In the genomic region with DNA sequence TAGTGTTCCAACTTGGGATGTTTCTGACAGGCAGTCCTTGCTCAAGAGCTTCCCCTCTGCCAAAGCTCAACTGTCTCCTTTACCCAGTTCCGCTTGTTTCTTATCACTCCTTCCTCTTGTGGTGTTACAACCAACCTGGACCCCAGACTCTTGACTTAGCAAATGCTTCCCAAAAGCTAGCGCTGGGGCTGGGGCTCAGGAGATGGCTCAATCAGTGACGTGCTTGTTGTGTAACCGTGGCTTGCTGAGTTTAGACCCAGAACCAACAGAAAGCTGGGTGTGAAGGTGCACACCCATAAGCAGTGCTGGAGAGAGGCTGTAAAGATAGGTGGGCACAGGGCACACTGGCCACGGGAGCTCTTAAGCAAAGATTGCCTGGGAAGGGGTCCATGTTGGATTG, we compare ENCODE assay signal across 24 mouse cellular contexts. TPM values are rescaled to one million over a fixed set of nuclear protein-coding genes. Genes with fewer than 3 reads are reported as not detected.
A peak's percentile ranks its signal among the peaks of the same experiment; 100 is the strongest.
DNase-seq lines count a peak whose midpoint lies in the region; ATAC-seq and TF ChIP-seq lines count a peak whose summit lies in the region.
"Had no signal": no experiment of that assay in that cellular context is flagged by ENCODE, and none has a peak within 500 bp of the region (broad histone marks: within the 10 kb centered on the region; RNA-seq: fewer than 3 reads in every experiment).

No protein-coding gene starts in this region.

- no peak overlapping the region for H3K27ac ChIP-seq in lung, postnatal 0 days (ENCODE audit: low read length)
- H3K27ac ChIP-seq in liver, postnatal 0 days (ENCODE audit: low read depth) = peak overlapping the region; percentile 74
- 0 out of 2 replicates have a peak overlapping the region, but pooled peaks have one; percentile 9 for H3K27ac ChIP-seq in stomach, postnatal 0 days (replicated peaks)
- no peak overlapping the region for H3K27ac ChIP-seq in intestine, embryonic 16.5 days (ENCODE audit: low read length)
- H3K27ac ChIP-seq: forebrain, embryonic 12.5 days; heart, embryonic 13.5 days; hindbrain, embryonic 15.5 days; limb, embryonic 13.5 days; midbrain, embryonic 12.5 days had no signal

- no peaks in the 10 kb centered on the region for H3K36me3 ChIP-seq in lung, postnatal 0 days (ENCODE audit: insufficient read depth, low read length)
- H3K36me3 ChIP-seq in liver, postnatal 0 days (replicated peaks; ENCODE audit: insufficient read depth, low read length) = no peaks in the 10 kb centered on the region; the same call in 1 of the 2 replicates
- no peaks in the 10 kb centered on the region for H3K36me3 ChIP-seq in stomach, postnatal 0 days (ENCODE audit: control insufficient read depth, insufficient read depth, low read length)
- H3K36me3 ChIP-seq in intestine, embryonic 16.5 days (ENCODE audit: control insufficient read depth, insufficient read depth, low read length) = no peaks in the 10 kb centered on the region
- H3K36me3 ChIP-seq: forebrain, embryonic 12.5 days; hindbrain, embryonic 15.5 days; limb, embryonic 13.5 days; midbrain, embryonic 12.5 days had no signal

- no peak overlapping the region for H3K4me2 ChIP-seq in lung, postnatal 0 days (replicated peaks; ENCODE audit: low read depth, low read length)
- H3K4me2 ChIP-seq in liver, postnatal 0 days (ENCODE audit: low read depth, low read length) = peak overlapping the region; percentile 38
- H3K4me2 ChIP-seq in stomach, postnatal 0 days (replicated peaks; ENCODE audit: low read depth) = no peak overlapping the region
- no peak overlapping the region for H3K4me2 ChIP-seq in intestine, embryonic 16.5 days (ENCODE audit: low read depth, low read length)
- H3K4me2 ChIP-seq: forebrain, embryonic 12.5 days; heart, embryonic 13.5 days; hindbrain, embryonic 15.5 days; limb, embryonic 13.5 days; midbrain, embryonic 12.5 days had no signal

- DNase-seq in lung, postnatal 0 days (ENCODE audit: low spot score) = peak; percentile 16
- DNase-seq in lung, adult 2 months = no peak
- DNase-seq in c-Kit-positive CD71-negative TER-119-negative erythroid progenitor cells, embryonic 14.5 days (ENCODE audit: low read depth) = peak; percentile 43
- DNase-seq in liver, postnatal 0 days = peak; percentile 73
- DNase-seq in stomach, postnatal 0 days (ENCODE audit: low spot score) = no peak
- DNase-seq in spleen, adult 18-20 months = no peak
- DNase-seq: adrenal gland, adult 2 months; B cell, adult 2 months; cerebellum, adult 11 months; cerebellum, postnatal 14 days; heart, adult 18-20 months; heart, postnatal 36 days; kidney, adult 11 months; kidney, postnatal 10 days; layer of hippocampus, postnatal 36 days; lung, postnatal 14 days; right cerebral cortex, postnatal 25 days had no signal

- no peaks in the 10 kb centered on the region for H3K4me1 ChIP-seq in lung, postnatal 0 days (ENCODE audit: insufficient read depth, low read depth, low read length)
- H3K4me1 ChIP-seq in lung, adult 2 months (ENCODE audit: control insufficient read depth, insufficient read depth, low read length) = no peaks in the 10 kb centered on the region
- H3K4me1 ChIP-seq in liver, postnatal 0 days (ENCODE audit: insufficient read depth) = peaks cover 40% of the 10 kb centered on the region; the same call in 1 of the 2 replicates
- no peaks in the 10 kb centered on the region for H3K4me1 ChIP-seq in stomach, postnatal 0 days (replicated peaks; ENCODE audit: control insufficient read depth, insufficient read depth)
- H3K4me1 ChIP-seq in intestine, embryonic 16.5 days (ENCODE audit: control insufficient read depth, insufficient read depth, low read length) = no peaks in the 10 kb centered on the region
- H3K4me1 ChIP-seq: forebrain, embryonic 12.5 days; heart, embryonic 13.5 days; hindbrain, embryonic 15.5 days; midbrain, embryonic 12.5 days had no signal

- H3K9ac ChIP-seq in lung, postnatal 0 days (replicated peaks; ENCODE audit: low read depth) = no peak overlapping the region
- no peak overlapping the region for H3K9ac ChIP-seq in liver, postnatal 0 days (replicated peaks)
- H3K9ac ChIP-seq in stomach, postnatal 0 days (ENCODE audit: low read length) = no peak overlapping the region
- no peak overlapping the region for H3K9ac ChIP-seq in intestine, embryonic 16.5 days (ENCODE audit: low read depth, low read length)
- H3K9ac ChIP-seq: forebrain, embryonic 12.5 days; heart, embryonic 13.5 days; hindbrain, embryonic 15.5 days; limb, embryonic 13.5 days; midbrain, embryonic 12.5 days had no signal

- H3K27me3 ChIP-seq in lung, postnatal 0 days (replicated peaks; ENCODE audit: insufficient read depth, low read length) = no peaks in the 10 kb centered on the region
- H3K27me3 ChIP-seq in liver, postnatal 0 days (ENCODE audit: insufficient read depth, low read length) = no peaks in the 10 kb centered on the region
- no peaks in the 10 kb centered on the region for H3K27me3 ChIP-seq in stomach, postnatal 0 days (ENCODE audit: control insufficient read depth, insufficient read depth, low read length)
- H3K27me3 ChIP-seq in intestine, embryonic 16.5 days (replicated peaks; ENCODE audit: control insufficient read depth, insufficient read depth, low read length) = no peaks in the 10 kb centered on the region
- H3K27me3 ChIP-seq: forebrain, embryonic 12.5 days; heart, embryonic 13.5 days; hindbrain, embryonic 15.5 days; limb, embryonic 13.5 days; midbrain, embryonic 12.5 days had no signal

- WGBS in lung, postnatal 0 days = 79% methylated on average over 5 of the region's 5 CpGs
- WGBS in lung, adult 2 months = 82% methylated on average over 5 of the region's 5 CpGs
- WGBS in liver, postnatal 0 days (ENCODE audit: insufficient replicate concordance) = 21% methylated on average over 5 of the region's 5 CpGs
- WGBS in stomach, postnatal 0 days = 72% methylated on average over 5 of the region's 5 CpGs
- 75% methylated on average over 5 of the region's 5 CpGs for WGBS in intestine, embryonic 16.5 days

- ATAC-seq in lung, postnatal 0 days = no peak
- ATAC-seq in liver, postnatal 0 days = peak; percentile 78
- no peak; the same call in 1 of the 2 replicates for ATAC-seq in stomach, postnatal 0 days (ENCODE audit: low FRiP score, low TSS enrichment)
- ATAC-seq in intestine, embryonic 16.5 days = no peak

- TF ChIP-seq CTCF in lung, postnatal 0 days (IDR thresholded peaks at IDR 0.05) = no peak
- TF ChIP-seq CTCF in lung, adult 2 months (IDR thresholded peaks at IDR 0.05; ENCODE audit: insufficient read depth, low read length) = no peak
- TF ChIP-seq CTCF in liver, postnatal 0 days (IDR thresholded peaks at IDR 0.05; ENCODE audit: low read depth) = no peak
- no peak for TF ChIP-seq CTCF in stomach, postnatal 0 days (IDR thresholded peaks at IDR 0.05; ENCODE audit: low read depth)

- TF ChIP-seq POLR2A in lung, adult 2 months (IDR thresholded peaks at IDR 0.05; ENCODE audit: borderline replicate concordance, extremely low read depth, low read depth, low read length) = no peak

- TF ChIP-seq EP300 in lung, postnatal 0 days (IDR thresholded peaks at IDR 0.05) = no peak
- TF ChIP-seq EP300 in liver, postnatal 0 days (IDR thresholded peaks at IDR 0.05; ENCODE audit: low read depth) = peak; percentile 41; the same call in 1 of the 2 replicates
- TF ChIP-seq EP300 in stomach, postnatal 0 days (optimal IDR thresholded peaks at IDR 0.05) = no peak

- H3K4me3 ChIP-seq in lung, postnatal 0 days (ENCODE audit: low read depth, low read length) = no peak overlapping the region
- H3K4me3 ChIP-seq in lung, adult 2 months (replicated peaks; ENCODE audit: extremely low read depth, low read depth, low read length) = no peak overlapping the region
- no peak overlapping the region for H3K4me3 ChIP-seq in liver, postnatal 0 days (ENCODE audit: low read depth, low read length)
- H3K4me3 ChIP-seq in stomach, postnatal 0 days (ENCODE audit: low read depth, low read length) = no peak overlapping the region
- no peak overlapping the region for H3K4me3 ChIP-seq in intestine, embryonic 16.5 days (ENCODE audit: low read length)
- H3K4me3 ChIP-seq: forebrain, embryonic 12.5 days; heart, embryonic 13.5 days; hindbrain, embryonic 15.5 days; limb, embryonic 13.5 days; midbrain, embryonic 12.5 days; myocyte had no signal

- no peaks in the 10 kb centered on the region for H3K9me3 ChIP-seq in lung, postnatal 0 days (ENCODE audit: low read length)
- no peaks in the 10 kb centered on the region for H3K9me3 ChIP-seq in liver, postnatal 0 days (ENCODE audit: low read length)
- H3K9me3 ChIP-seq in stomach, postnatal 0 days (ENCODE audit: control insufficient read depth, low read length) = no peaks in the 10 kb centered on the region
- no peaks in the 10 kb centered on the region for H3K9me3 ChIP-seq in intestine, embryonic 16.5 days (ENCODE audit: control insufficient read depth, low read length)
- H3K9me3 ChIP-seq: forebrain, embryonic 12.5 days; heart, embryonic 13.5 days; hindbrain, embryonic 15.5 days; limb, embryonic 13.5 days; midbrain, embryonic 12.5 days had no signal

RNA-seq across cellular contexts. Expression of gene Atrn, which starts 23.7 kb away (rescaled TPM):
- 5.2 and 5.3 TPM in 2 replicates for polyA plus RNA-seq in lung, postnatal 0 days (2015; fragmentation: Nextera tagmentation; extraction: Ambion mirVana)
- 12.1 and 16.4 TPM in 2 replicates for polyA plus RNA-seq in lung, adult 2 months (2012; rRNA removed)
- 4.3 and 6.3 TPM in 2 replicates for polyA plus RNA-seq in liver, postnatal 0 days (2015; fragmentation: Nextera tagmentation; extraction: Ambion mirVana)
- polyA plus RNA-seq in stomach, postnatal 0 days (2015; fragmentation: Nextera tagmentation; extraction: Ambion mirVana) = 3.7 and 3.8 TPM in 2 replicates
- polyA plus RNA-seq in intestine, embryonic 16.5 days (2015; fragmentation: Nextera tagmentation; extraction: Ambion mirVana) = 3.1 and 3.3 TPM in 2 replicates

RNA-seq across cellular contexts. Expression of gene 4930402H24Rik, which starts 23.8 kb away (rescaled TPM):
- 15.6 and 22.9 TPM in 2 replicates for polyA plus RNA-seq in lung, postnatal 0 days (2015; fragmentation: Nextera tagmentation; extraction: Ambion mirVana)
- polyA plus RNA-seq in lung, adult 2 months (2012; rRNA removed) = 51.6 and 55.9 TPM in 2 replicates
- polyA plus RNA-seq in liver, postnatal 0 days (2015; fragmentation: Nextera tagmentation; extraction: Ambion mirVana) = 6.6 and 8.9 TPM in 2 replicates
- polyA plus RNA-seq in stomach, postnatal 0 days (2015; fragmentation: Nextera tagmentation; extraction: Ambion mirVana) = 10.0 and 11.2 TPM in 2 replicates
- polyA plus RNA-seq in intestine, embryonic 16.5 days (2015; fragmentation: Nextera tagmentation; extraction: Ambion mirVana) = 22.6 and 25.9 TPM in 2 replicates

Comparison
In these comparisons a context has a peak if more than half of its experiments do, and no peak if none do; other contexts are left out.
1. DNase-seq: peak in lung, postnatal 0 days (single experiment), c-Kit-positive CD71-negative TER-119-negative erythroid progenitor cells, embryonic 14.5 days (single experiment) and liver, postnatal 0 days (single experiment); none in lung, adult 2 months (single experiment), stomach, postnatal 0 days (single experiment) and spleen, adult 18-20 months (0 of 2).
2. H3K27ac ChIP-seq: peak in liver, postnatal 0 days (single experiment) and stomach, postnatal 0 days (single experiment); none in lung, postnatal 0 days (single experiment) and intestine, embryonic 16.5 days (single experiment).